Mouse (Mus musculus) cerebellum, adult 9-10 months (tissue): ENCODE results near the gene Syt5.

Experiments
- DNase-seq: peaks from one replicate; pipeline ENCODE4 v3.0.0; 2022

Syt5 gene

DNA sequence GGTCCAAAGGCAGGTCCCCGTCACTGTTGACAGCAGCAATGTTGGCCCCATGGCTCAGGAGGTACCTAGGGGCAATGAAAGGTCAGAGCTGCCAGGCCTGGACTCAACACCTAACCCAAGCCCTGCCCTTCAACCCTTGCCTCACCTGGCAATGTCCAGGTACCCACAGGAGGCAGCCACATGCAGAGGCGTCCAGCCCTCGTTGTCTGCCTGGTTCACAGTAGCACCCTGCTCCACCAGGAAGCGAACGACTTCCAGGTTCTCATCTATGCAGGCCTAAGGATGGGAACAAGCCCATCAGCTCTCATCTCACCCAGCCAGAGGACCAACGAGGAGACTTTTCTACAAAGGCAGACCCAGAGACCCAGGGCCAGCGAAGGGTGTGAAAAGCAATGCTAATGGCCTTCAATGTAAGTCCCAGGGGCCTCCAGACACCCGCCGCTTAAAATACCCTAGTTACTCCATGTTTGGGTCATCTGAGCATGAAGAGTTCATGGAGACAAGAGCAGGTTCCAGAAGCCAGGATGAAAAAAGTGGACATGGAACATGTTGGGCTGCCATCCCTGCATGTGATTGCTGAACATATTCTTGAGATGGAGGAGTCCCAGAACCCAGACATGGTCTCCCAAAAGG is 50.0 kb downstream of the Syt5 start:
- DNase-seq: no peak

DNA sequence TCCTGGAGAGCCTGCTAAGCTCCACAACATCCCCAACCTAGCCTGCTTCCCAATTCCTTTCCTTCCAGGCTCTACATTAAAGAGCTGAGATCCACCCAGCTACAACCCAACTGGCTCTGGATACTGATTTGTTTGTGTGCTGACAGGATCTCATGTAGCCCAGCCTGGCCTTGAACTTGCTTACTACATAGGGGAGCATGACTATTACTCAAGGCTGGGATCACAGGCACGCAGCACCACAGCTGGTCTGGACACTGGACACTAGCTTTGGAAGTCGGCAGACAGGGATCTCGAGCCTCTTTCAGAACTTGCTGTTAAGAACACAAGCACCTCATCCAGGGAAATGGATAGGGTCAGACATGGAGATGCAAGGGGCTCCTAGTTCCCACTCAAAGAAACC is 50.9 kb downstream of the Syt5 start:
- DNase-seq: no peak

DNA sequence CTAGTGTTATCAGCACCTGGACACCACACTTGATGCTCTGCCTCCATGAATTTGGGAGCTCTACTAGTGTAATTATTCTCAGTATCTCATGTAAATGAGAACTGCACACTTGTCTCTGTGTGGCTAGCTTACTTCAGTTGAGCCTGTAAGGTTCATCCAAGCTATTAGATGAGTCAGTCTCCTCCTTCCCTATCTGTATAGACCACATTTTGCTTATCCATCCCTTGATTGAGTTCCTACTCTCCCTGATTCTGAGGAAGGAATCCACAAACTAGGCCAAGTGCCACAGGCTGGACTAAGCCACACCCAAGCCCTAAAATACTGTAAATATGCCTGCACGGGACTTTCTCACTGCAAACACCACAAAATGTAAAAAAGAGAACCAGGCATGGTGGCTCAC is 53.4 kb downstream of the Syt5 start:
- no peak for DNase-seq

DNA sequence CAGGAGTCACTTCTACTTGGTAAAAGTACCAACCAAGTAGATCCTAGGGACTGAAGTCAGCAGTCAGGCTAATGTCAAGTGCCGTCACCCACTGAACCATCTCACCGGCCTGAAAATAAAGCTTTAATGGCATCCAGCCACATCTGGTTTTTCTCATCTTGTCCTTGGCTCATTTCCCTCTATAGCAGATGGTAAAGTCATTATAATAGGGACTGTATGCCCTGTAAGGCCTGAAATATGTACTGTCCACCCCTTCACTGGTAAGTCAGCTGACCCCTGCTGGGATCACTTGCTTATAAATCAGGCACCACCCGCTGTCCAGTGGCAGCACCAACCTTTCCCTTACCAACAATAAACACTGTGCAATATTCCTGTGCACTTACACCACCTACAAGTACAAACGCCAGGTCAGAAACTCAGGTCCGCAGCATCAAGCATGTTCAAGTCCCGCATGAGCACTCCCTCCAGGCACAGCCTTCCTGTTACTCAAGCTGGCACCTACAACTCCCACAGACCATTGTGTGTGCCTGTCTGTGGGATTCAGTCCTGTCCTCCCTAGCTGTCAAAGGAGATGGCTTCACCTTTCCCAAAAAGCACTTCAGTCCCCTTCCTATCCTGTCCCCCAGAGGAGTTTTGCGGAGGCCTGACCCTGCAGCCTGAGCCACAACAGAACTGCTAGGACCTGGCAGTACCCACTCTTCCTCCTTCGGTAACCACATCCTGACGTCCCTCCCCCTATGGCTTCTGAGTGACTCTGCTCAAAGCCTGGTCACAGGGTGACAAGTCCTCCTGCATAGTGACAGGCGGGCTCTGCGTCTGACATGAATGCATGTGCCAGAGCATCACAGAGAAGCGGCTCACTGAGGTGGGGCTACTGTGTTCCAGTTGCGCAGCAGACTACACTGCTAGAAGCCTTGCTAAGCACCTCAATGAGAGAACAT is 54.8 kb downstream of the Syt5 start:
- no peak for DNase-seq

DNA sequence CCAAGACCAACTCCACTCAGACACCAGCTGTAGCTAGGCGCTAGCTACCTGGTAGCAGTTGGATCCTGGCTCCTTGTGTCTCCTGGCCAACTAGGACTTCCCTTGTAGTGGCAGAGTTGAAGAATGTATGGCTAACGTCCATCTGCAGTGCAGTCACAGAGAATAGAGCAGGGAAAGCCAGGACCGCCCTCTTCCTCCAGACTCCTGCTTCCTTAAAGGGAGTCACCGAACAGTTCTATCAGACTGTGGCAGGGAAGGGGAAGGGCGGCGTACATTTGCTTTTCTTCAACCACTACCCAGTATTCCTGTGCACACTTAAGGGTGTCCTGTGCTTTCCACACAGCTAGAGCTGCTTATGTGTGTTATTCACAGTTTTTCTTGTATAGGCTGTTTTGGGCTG is 56.0 kb downstream of the Syt5 start:
- DNase-seq: no peak
